Mouse (Mus musculus) embryonic fibroblast, embryonic 13.5 days (primary cell): ENCODE measurements around the gene Rbm20.

Source experiments
- CTCF ChIP-seq: IDR thresholded peaks from 2 replicates; pipeline ENCODE4 v1.5.1; 2011; ENCODE audit warnings: mild to moderate bottlenecking, control low read depth, low read length, moderate library complexity, borderline replicate concordance; ENCODE audit not compliant: insufficient read depth
- POLR2A ChIP-seq: IDR thresholded peaks from 2 replicates; pipeline ENCODE4 v1.6.1; 2011; ENCODE audit warnings: low read depth, mild to moderate bottlenecking, control low read depth, low read length, moderate library complexity

- TF ChIP-seq CTCF (no peak), POLR2A (no peak)
Observed at GRCm38 (mm10) chr19:53674131-53674925, 2.8 kb upstream of the Rbm20 start.
